Mouse (Mus musculus) gastrocnemius, postnatal 25 days (tissue): ENCODE results near the gene B4galnt3. TPM values are rescaled to one million over a fixed set of nuclear protein-coding genes. Genes with fewer than 3 reads are reported as not detected.

Source experiments
- total RNA-seq, 2 experiments: library from RNA; stranded (reverse); gene quantifications; 1 replicate in 1 of 2; 2 replicates in 1 of 2; pipeline ENCODE4 v1.2.3; 2021

B4galnt3 gene
- total RNA-seq, 2 experiments from 2014 or later = 1.4 to 1.5 TPM

Other genes with a start within 250 kb of the B4galnt3 start
- not detected for gene Ninj2, start 201.2 kb downstream of the B4galnt3 start, total RNA-seq
- under 1 TPM in 1 of 2 experiments, not detected in 1; 0.24 TPM for gene D330020A13Rik, start 195 bp downstream of the B4galnt3 start, total RNA-seq
- gene Kdm5a, start 69.6 kb upstream of the B4galnt3 start, total RNA-seq = 10 to 100 TPM; 18.4 to 19.1 TPM
- 1 to 10 TPM; 3.2 to 4.3 TPM for gene Ccdc77, start 69.8 kb upstream of the B4galnt3 start, total RNA-seq
- 1 to 10 TPM; 1.2 to 1.4 TPM for gene Il17ra, start 168.7 kb upstream of the B4galnt3 start, total RNA-seq
- gene Tmem121b, start 199.2 kb upstream of the B4galnt3 start, total RNA-seq = not detected
- 10 to 100 TPM; 24.7 to 27.2 TPM for gene Hdhd5, start 236.8 kb upstream of the B4galnt3 start, total RNA-seq